Mouse (Mus musculus) spleen, adult 18-20 months (tissue): ENCODE measurements at regions not wholly inside any gene's neighbourhood (a gene's known extent, or its start where the extent isn't known, plus 50 kb on each side); places are given as distances from the start of the nearest gene placed in this dataset.
"Not testable (repeated sequence)": the region's sequence is repeated elsewhere in the genome, so short reads cannot be mapped to it uniquely, and the experiment has no call there.

ENCODE experiments used
- DNase-seq, 2 experiments: peaks; one replicate each; pipeline ENCODE4 v3.0.0; 2022; ENCODE audit warnings: mixed read lengths in 2 of 2

- DNase-seq = no peak
Measured at GRCm38 (mm10) chr9:72166084-72166483, 54.4 kb upstream of the Tcf12 start.

- DNase-seq = no peak
Measured at GRCm38 (mm10) chr9:72166611-72167010, 54.9 kb upstream of the Tcf12 start.

GRCm38 (mm10) chr9:72169231-72169630, 57.6 kb upstream of the Tcf12 start:
- DNase-seq = no peak

GRCm38 (mm10) chr9:72169728-72170188, 58.1 kb upstream of the Tcf12 start:
- peak in 1 of 2 experiments; percentile 7 for DNase-seq

GRCm38 (mm10) chr9:72170235-72170634, 58.6 kb upstream of the Tcf12 start:
- DNase-seq = no peak

- DNase-seq = no peak
Measured at GRCm38 (mm10) chr9:72172331-72172730, 60.7 kb upstream of the Tcf12 start.

GRCm38 (mm10) chr9:72180972-72181371, 69.3 kb upstream of the Tcf12 start:
- no peak for DNase-seq

GRCm38 (mm10) chr9:72183336-72183735, 71.7 kb upstream of the Tcf12 start:
- no peak for DNase-seq

- no peak for DNase-seq
Measured at GRCm38 (mm10) chr9:72183925-72184324, 72.3 kb upstream of the Tcf12 start.

GRCm38 (mm10) chr9:72189867-72190266, 78.2 kb upstream of the Tcf12 start:
- no peak for DNase-seq

GRCm38 (mm10) chr9:72190631-72191030, 79.0 kb upstream of the Tcf12 start:
- no peak for DNase-seq

- DNase-seq = no peak
Measured at GRCm38 (mm10) chr9:72191091-72191490, 79.4 kb upstream of the Tcf12 start.

- peak; percentile 26 to 65 for DNase-seq
Measured at GRCm38 (mm10) chr9:72192051-72192952, 80.6 kb upstream of the Tcf12 start.

- DNase-seq = not testable (repeated sequence)
Measured at GRCm38 (mm10) chr9:72192953-72193337, 81.3 kb upstream of the Tcf12 start.

GRCm38 (mm10) chr9:72195348-72195747, 79.3 kb upstream of the Zfp280d start:
- DNase-seq = no peak

- no peak for DNase-seq
Measured at GRCm38 (mm10) chr9:72196626-72197330, 77.9 kb upstream of the Zfp280d start.

- DNase-seq = no peak
Measured at GRCm38 (mm10) chr9:72197331-72197732, 77.3 kb upstream of the Zfp280d start.

- DNase-seq = no peak
Measured at GRCm38 (mm10) chr9:72198976-72199375, 75.7 kb upstream of the Zfp280d start.

- DNase-seq = no peak
Measured at GRCm38 (mm10) chr9:72204357-72204905, 70.2 kb upstream of the Zfp280d start.

- DNase-seq = no peak
Measured at GRCm38 (mm10) chr9:72205815-72206214, 68.8 kb upstream of the Zfp280d start.

GRCm38 (mm10) chr9:72206911-72207310, 67.7 kb upstream of the Zfp280d start:
- no peak for DNase-seq

GRCm38 (mm10) chr9:72208296-72208695, 66.4 kb upstream of the Zfp280d start:
- no peak for DNase-seq

- DNase-seq = no peak
Measured at GRCm38 (mm10) chr9:72217296-72218028, 57.2 kb upstream of the Zfp280d start.
